Mouse (Mus musculus): ENCODE results near the gene Rpa1.

DNA sequence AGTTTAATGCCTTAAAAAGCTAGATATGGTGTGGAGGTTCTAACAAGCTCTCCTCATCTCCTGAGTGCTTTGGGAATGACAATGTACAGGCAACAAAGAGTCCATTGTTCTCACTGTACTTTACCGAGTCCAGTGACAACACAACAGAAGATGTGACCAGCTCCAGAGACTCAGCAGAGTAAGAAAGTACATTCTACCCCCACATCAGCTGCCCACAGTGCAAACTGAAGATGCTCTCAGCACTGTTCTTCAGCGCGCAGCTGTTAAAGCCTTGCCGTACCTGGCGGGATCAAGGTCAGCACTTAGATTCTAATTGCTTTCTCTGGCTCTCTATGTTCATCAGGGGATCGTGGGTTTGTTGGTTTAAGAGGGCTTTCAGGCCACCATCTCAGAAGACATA, 36.4 kb downstream of the Rpa1 start:
- TF ChIP-seq CTCF (IDR thresholded peaks at IDR 0.05) = no peak
- TF ChIP-seq EP300 (IDR thresholded peaks at IDR 0.05) = no peak
